Mouse (Mus musculus) testis, adult 2 months (tissue): ENCODE measurements around the gene Axin1. TPM values are rescaled to one million over a fixed set of nuclear protein-coding genes. Genes with fewer than 3 reads are reported as not detected.
"Not testable (repeated sequence)": the region's sequence is repeated elsewhere in the genome, so short reads cannot be mapped to it uniquely, and the experiment has no call there.

ENCODE experiments used
- H3K27ac ChIP-seq: fragments of 200-500 bp; 2 replicates; pipeline ENCODE4 v1.5.1; 2012; ENCODE audit warnings: low read depth, low read length; ENCODE audit not compliant: control insufficient read depth, insufficient read depth
- H3K27me3 ChIP-seq: fragments of 200-500 bp; 2 replicates; pipeline ENCODE4 v1.6.1; 2012; ENCODE audit warnings: mild to moderate bottlenecking, low read length, moderate library complexity; ENCODE audit not compliant: control insufficient read depth, insufficient read depth
- H3K36me3 ChIP-seq: fragments of 200-500 bp; 2 replicates; pipeline ENCODE4 v1.6.1; 2012; ENCODE audit warnings: mild to moderate bottlenecking, low read length; ENCODE audit not compliant: control insufficient read depth, insufficient read depth
- H3K4me1 ChIP-seq: fragments of 200-500 bp; 2 replicates; pipeline ENCODE4 v1.6.1; 2012; ENCODE audit warnings: low read length; ENCODE audit not compliant: control insufficient read depth, insufficient read depth
- H3K4me3 ChIP-seq: fragments of 200-500 bp; 2 replicates; pipeline ENCODE4 v1.5.1; 2012; ENCODE audit warnings: low read depth, mild to moderate bottlenecking, low read length, moderate library complexity, mixed read lengths; ENCODE audit not compliant: control insufficient read depth
- CTCF ChIP-seq: fragments of 200-500 bp; IDR thresholded peaks from 2 replicates; pipeline ENCODE4 v1.5.1; 2012; ENCODE audit warnings: low read depth, mild to moderate bottlenecking, inconsistent platforms, low read length, moderate library complexity; ENCODE audit not compliant: control insufficient read depth, insufficient read depth, insufficient replicate concordance
- POLR2A ChIP-seq: fragments of 200-500 bp; IDR thresholded peaks from 2 replicates; pipeline ENCODE4 v1.6.1; 2012; ENCODE audit warnings: low read depth, mild to moderate bottlenecking, inconsistent platforms, low read length, moderate library complexity; ENCODE audit not compliant: control insufficient read depth
- polyA plus RNA-seq: library from polyadenylated mRNA; depleted of rRNA; stranded (reverse); fragments of >200 nt; gene quantifications from 2 replicates; pipeline ENCODE4 v1.2.3, GENCODE M21; 2012

Axin1 gene
- polyA plus RNA-seq, 1 experiment: 15.0 TPM

DNA sequence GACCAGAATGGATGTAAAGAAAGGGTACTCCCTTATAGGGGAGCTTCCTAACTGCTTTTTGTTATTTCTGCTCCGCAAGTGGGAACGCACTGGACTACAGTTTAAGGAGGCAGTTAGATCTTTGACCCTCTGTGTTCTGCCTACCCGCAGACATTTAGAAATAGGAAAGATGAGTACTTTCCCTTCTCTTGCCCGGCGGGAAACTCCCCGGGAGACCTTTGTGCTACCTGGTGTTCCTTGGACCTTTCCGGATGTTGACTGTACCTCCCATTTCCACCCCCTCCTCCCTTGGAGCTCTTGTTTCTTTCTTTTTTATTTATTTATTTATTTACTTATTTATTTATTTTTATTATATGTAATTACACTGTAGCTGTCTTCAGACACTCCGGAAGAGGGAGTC lies 24.4 kb upstream of the Axin1 start:
- peaks cover 4% of the 10 kb centered on the region for H3K4me1 ChIP-seq
- no peaks in the 10 kb centered on the region for H3K27me3 ChIP-seq
- H3K27ac ChIP-seq: peak overlapping the region; percentile 84
- TF ChIP-seq CTCF (no peak), POLR2A (no peak)
- H3K36me3 ChIP-seq: no peaks in the 10 kb centered on the region
- H3K4me3 ChIP-seq: peak overlapping the region; percentile 86

DNA sequence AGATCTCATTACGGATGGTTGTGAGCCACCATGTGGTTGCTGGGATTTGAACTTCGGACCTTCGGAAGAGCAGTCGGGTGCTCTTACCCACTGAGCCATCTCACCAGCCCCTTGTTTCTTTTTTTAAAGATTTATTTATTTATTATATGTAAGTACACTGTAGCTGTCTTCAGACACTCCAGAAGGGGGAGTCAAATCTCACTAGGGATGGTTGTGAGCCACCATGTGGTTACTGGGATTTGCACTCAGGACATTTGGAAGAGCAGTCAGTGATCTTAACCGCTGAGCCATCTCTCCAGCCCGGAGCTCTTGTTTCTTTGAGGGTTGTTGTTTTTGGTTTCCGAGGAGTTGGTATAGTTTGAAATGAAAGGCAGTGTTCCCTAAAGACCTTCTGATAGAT lies 24.0 kb upstream of the Axin1 start:
- not testable (repeated sequence) for H3K36me3 ChIP-seq, H3K27ac ChIP-seq, H3K4me1 ChIP-seq, H3K27me3 ChIP-seq
- peak overlapping the region; percentile 75 for H3K4me3 ChIP-seq

DNA sequence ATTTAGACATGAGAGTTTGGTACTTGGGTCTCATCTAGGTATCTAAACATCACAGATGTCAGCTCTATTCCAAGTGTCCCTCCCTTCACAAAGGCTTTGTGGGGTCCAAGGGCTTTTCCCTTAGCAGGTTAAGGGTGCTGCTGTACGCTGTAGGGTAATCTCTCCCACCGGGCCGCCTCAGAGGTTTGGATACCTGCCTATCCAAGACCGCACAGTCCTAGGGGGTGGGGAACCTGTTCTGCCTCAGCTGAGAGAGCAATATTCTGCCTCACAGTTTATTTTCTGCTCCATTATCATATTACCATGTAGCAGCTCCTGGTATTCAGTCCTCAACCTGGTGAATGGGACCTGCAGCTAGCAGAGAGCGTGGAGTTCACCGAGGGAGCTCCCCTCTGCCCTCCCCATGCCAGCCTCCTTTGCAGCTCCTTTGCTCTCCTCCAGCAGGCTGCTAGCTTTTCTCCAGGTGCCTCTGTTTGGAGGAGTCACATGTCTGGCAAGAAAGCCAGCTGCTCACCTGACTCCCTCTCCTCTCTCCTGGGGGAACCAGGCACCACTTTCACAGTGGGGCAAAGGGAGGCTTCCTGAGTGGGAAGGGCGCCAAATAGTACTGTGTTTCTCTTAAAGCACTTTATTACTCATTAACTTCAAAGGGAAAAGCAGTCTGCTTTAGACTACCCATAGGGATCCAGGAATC lies 23.1 kb upstream of the Axin1 start:
- Histone ChIP-seq H3K4me1 (peaks cover 4% of the 10 kb centered on the region), H3K27ac (no peak overlapping the region), H3K36me3 (no peaks in the 10 kb centered on the region), H3K27me3 (no peaks in the 10 kb centered on the region), H3K4me3 (peak overlapping the region; percentile 19)
- TF ChIP-seq CTCF (no peak), POLR2A (no peak)

DNA sequence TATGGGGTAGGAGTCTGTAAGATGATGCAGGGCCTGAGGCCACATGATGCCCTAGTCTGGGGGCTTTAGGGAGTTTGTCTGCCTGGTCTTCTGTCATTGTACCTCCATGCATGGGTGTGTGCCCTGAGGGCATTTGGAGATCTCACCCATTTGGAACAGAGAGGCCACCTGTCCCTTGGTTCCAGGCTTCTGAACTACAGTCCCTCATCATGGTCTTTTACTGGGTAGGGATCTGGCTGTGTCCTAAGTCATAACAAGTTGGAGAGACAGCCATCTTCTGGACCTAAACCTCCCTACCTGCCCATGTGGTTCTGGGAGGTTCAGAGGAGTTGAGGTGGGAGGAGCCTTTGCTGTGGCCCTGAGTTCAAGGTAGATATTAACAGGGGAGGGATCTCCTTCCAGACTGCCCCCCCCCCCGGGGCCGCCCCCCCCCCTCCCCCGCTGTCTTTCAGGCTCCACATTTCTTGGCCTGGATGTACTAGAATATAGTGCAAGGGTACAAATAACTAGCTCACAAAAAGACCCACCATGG lies 22.5 kb upstream of the Axin1 start:
- Histone ChIP-seq H3K4me1 (peaks cover 4% of the 10 kb centered on the region), H3K27ac (no peak overlapping the region), H3K4me3 (no peak overlapping the region), H3K27me3 (no peaks in the 10 kb centered on the region), H3K36me3 (no peaks in the 10 kb centered on the region)
- TF ChIP-seq POLR2A (no peak), CTCF (no peak)

DNA sequence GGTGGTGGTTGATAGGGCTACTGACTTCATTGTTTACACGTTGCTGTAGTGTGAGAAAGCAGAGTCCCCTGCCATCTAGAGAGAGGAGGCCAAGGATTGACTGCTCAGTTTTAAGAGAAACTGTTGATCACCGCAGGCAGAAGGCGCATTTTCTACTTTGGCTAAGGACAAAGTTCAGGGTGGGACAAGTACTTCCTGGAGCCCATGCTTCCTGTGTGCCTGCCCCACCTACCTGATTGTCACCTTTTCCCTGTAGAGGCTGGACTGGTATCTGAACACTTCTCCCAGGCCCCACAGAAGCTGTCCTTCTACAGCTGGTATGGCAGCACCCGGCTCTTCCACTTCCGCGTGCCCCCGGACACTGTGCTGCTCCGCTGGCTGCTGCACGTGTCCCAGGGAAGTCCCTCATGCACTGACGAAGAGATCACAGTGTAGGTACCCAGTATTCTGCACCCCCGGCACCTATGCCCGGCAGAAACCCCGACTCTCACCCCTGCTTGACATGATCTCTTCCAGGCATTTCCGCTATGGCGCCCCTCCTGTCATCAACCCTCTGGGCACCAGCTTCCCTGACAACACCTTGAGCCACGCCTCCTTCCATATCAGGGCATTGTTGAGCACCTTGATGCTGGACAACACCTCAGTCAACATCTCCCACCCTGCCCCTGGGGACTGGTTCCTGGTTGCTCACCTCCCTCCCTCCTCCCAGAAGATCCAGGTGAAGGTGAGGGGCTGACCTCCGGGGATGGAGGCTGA lies 21.8 kb upstream of the Axin1 start:
- Histone ChIP-seq H3K27ac (no peak overlapping the region), H3K36me3 (no peaks in the 10 kb centered on the region), H3K4me1 (peaks cover 4% of the 10 kb centered on the region), H3K4me3 (no peak overlapping the region), H3K27me3 (no peaks in the 10 kb centered on the region)
- TF ChIP-seq POLR2A (no peak), CTCF (no peak)

- Histone ChIP-seq H3K4me1 (peaks cover 5% of the 10 kb centered on the region; the same call in 1 of the 2 replicates), H3K36me3 (no peaks in the 10 kb centered on the region), H3K4me3 (no peak overlapping the region), H3K27me3 (no peaks in the 10 kb centered on the region), H3K27ac (no peak overlapping the region)
- no peak for TF ChIP-seq POLR2A
- peak; percentile 67; the same call in 1 of the 2 replicates for TF ChIP-seq CTCF
These were observed 18.4 kb upstream of the Axin1 start for GRCm38 (mm10) chr17:26119766-26120710.

- peaks cover 5% of the 10 kb centered on the region; the same call in 1 of the 2 replicates for H3K4me1 ChIP-seq
- no peaks in the 10 kb centered on the region for H3K27me3 ChIP-seq
- H3K4me3 ChIP-seq: no peak overlapping the region
- no peak for TF ChIP-seq CTCF
- TF ChIP-seq POLR2A: no peak
- H3K27ac ChIP-seq: no peak overlapping the region
- no peaks in the 10 kb centered on the region for H3K36me3 ChIP-seq
These were observed 15.9 kb upstream of the Axin1 start for GRCm38 (mm10) chr17:26122431-26123140.
